Mouse (Mus musculus) adrenal gland, postnatal 36 days (tissue): ENCODE measurements around the gene Helq. TPM values are rescaled to one million over a fixed set of nuclear protein-coding genes. Genes with fewer than 3 reads are reported as not detected.

ENCODE experiments used
- total RNA-seq, 2 experiments: library from RNA; stranded (reverse); gene quantifications; 2 replicates each; pipeline ENCODE4 v1.2.3; 2021

Gene Helq
- total RNA-seq, 2 experiments from 2014 or later = 6.1 to 7.5 TPM

Other genes with a start within 250 kb of the Helq start
- 10 to 100 TPM in 1 of 2 experiments, 1 to 10 TPM in 1; 7.7 to 15.9 TPM for gene Plac8, start 226.4 kb downstream of the Helq start, total RNA-seq
- 10 to 100 TPM; 68.4 to 72.6 TPM for gene Coq2, start 123.5 kb downstream of the Helq start, total RNA-seq
- gene Hpse, start 78.9 kb downstream of the Helq start, total RNA-seq = 1 to 10 TPM; 1.1 TPM
- gene Mrps18c, start within 50 bp of the Helq start, total RNA-seq = 100 to 1,000 TPM in 1 of 2 experiments, 10 to 100 TPM in 1; 84.3 to 105 TPM
- 10 to 100 TPM; 11.5 to 12.7 TPM for gene Abraxas1, start 22.4 kb upstream of the Helq start, total RNA-seq
- gene Gpat3, start 47.1 kb upstream of the Helq start, total RNA-seq = 10 to 100 TPM; 14.7 to 15.1 TPM